Mouse (Mus musculus) small intestine, adult 2 months (tissue): Measurements from ENCODE around the gene Sox4. TPM values are rescaled to one million over a fixed set of nuclear protein-coding genes. Genes with fewer than 3 reads are reported as not detected.

Experiments
- H3K27ac ChIP-seq: fragments of 200-500 bp; 2 replicates; pipeline ENCODE4 v1.5.1; 2012; ENCODE audit warnings: low read depth, low read length, control low read depth, inconsistent platforms; ENCODE audit not compliant: insufficient read depth
- H3K27me3 ChIP-seq: fragments of 200-500 bp; 2 replicates; pipeline ENCODE4 v1.6.1; 2012; ENCODE audit warnings: mild to moderate bottlenecking, moderate library complexity, low read length, inconsistent platforms; ENCODE audit not compliant: control insufficient read depth, insufficient read depth
- H3K36me3 ChIP-seq: fragments of 200-500 bp; 2 replicates; pipeline ENCODE4 v1.6.1; 2012; ENCODE audit warnings: mild to moderate bottlenecking, low read length, control low read depth, inconsistent platforms; ENCODE audit not compliant: control insufficient read depth, insufficient read depth
- H3K4me1 ChIP-seq: fragments of 200-500 bp; 2 replicates; pipeline ENCODE4 v1.6.1; 2012; ENCODE audit warnings: low read length, inconsistent platforms, mixed read lengths; ENCODE audit not compliant: control insufficient read depth, insufficient read depth, insufficient read length
- H3K4me3 ChIP-seq: fragments of 200-500 bp; 2 replicates; pipeline ENCODE4 v1.5.1; 2012; ENCODE audit warnings: low read depth, mild to moderate bottlenecking, control low read depth, inconsistent platforms, low read length, moderate library complexity
- CTCF ChIP-seq: fragments of 200-500 bp; IDR thresholded peaks from 2 replicates; pipeline ENCODE4 v1.5.1; 2012; ENCODE audit warnings: low read depth, mild to moderate bottlenecking, control low read depth, inconsistent platforms, low read length, moderate library complexity, mixed read lengths; ENCODE audit not compliant: insufficient replicate concordance, insufficient read length; ENCODE audit errors: extremely low read depth
- POLR2A ChIP-seq: fragments of 200-500 bp; IDR thresholded peaks from 2 replicates; pipeline ENCODE4 v1.6.1; 2012; ENCODE audit warnings: low read depth, mild to moderate bottlenecking, control low read depth, inconsistent platforms, low read length, moderate library complexity
- WGBS: fragments of 180-500 bp; shearing (Covaris S2); methylation state at CpG from one replicate; pipeline ENCODE4 v1.1.7; 2018; 5-methylcytosine and 5-hydroxymethylcytosine counted together
- polyA plus RNA-seq: library from polyadenylated mRNA; depleted of rRNA; stranded (reverse); fragments of >200 nt; gene quantifications from 2 replicates; pipeline ENCODE4 v1.2.3, GENCODE M21; 2012

Gene Sox4
- polyA plus RNA-seq, 1 experiment, result 20.5 TPM

DNA sequence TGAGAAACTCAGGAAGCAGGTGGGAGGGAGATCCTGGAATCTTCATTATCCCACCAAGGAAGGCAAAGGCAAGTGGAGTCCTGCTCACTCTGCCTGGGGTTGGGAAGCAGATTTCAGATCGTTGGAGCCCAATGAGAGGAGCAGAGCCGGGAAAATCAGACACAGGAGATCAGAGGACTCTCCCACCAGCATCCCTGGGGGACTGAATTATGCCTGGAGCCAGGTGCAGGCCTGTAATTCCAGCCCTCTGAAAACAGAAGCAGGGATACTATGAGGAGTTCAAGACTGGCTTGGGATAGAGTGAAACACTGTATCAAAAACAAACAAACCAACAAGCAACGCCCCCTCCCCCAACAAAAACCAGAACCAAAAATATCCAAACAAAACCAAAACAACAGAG is 23.6 kb downstream of the Sox4 start:
- Histone ChIP-seq H3K36me3 (no peaks in the 10 kb centered on the region), H3K4me3 (no peak overlapping the region), H3K27me3 (no peaks in the 10 kb centered on the region), H3K27ac (no peak overlapping the region), H3K4me1 (no peaks in the 10 kb centered on the region)
- 59% methylated on average over 3 of the region's 3 CpGs for WGBS
- TF ChIP-seq CTCF (no peak), POLR2A (no peak)

DNA sequence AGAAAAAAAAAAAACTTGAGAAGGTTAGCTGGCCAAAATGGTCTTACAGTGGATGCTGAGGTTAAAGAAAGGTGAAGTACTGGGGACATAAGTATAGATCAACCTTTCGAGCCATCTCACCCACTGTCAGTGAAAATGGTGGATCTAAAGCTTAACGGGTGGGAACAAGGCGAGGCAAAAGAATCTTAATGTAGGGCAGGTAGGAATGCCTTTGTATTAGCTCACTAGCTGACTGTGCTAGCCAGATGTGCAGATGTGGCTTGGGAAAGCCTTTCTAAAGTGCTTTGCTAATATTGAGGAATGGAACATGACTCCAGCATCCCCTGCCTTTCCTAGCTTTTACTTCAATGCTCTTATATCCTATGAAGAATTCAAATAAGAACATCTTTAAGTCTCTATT is 30.4 kb downstream of the Sox4 start:
- H3K4me1 ChIP-seq, result no peaks in the 10 kb centered on the region
- no peak overlapping the region for H3K27ac ChIP-seq
- TF ChIP-seq CTCF (no peak), POLR2A (no peak)
- no peaks in the 10 kb centered on the region for H3K36me3 ChIP-seq
- H3K27me3 ChIP-seq, result no peaks in the 10 kb centered on the region; the same call in 1 of the 2 replicates
- no peak overlapping the region for H3K4me3 ChIP-seq
- WGBS, result 90% methylated on average over 3 of the region's 3 CpGs

DNA sequence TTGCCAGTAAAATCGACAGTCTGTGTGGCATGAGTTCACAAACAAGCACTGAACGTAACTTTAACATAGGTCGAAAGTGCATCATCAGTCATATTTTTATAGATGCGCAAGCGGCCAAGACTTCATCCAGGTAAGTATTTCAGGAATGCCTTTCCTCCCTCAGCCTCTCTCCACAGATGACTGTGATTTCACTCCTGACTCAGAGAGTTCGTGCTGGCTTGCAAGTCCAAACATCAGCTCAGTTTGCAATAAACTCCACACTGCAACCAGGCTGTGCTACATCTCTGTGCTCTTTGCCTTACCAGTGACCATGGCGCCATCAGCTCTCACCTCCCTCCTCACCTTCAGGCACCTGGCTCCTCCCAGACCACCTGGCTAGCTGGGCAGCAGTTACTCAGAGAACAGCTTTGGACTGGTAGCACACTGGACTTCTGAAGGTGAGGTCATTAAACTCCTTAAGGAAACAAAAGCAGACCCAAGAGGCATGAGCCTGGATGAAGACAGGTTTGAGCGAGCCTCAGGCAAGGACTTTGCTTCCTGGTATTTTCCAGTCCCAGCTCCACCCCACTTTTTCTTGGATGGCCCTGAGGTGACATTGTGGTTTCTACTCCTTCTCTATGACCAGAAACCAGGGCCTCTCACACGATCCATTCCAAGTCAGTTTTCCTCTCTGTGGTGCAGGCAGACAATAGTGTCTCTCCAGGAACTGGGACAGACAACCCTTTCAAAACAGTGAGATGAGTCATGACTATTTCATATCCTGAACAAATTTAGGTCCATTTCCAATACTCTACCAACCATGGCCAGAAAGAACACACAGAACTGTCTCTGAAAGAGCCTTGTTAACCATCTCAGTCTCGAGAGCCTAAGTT is 35.9 kb downstream of the Sox4 start:
- no peaks in the 10 kb centered on the region; the same call in 1 of the 2 replicates for H3K27me3 ChIP-seq
- no peak overlapping the region for H3K4me3 ChIP-seq
- no peaks in the 10 kb centered on the region for H3K4me1 ChIP-seq
- no peaks in the 10 kb centered on the region for H3K36me3 ChIP-seq
- H3K27ac ChIP-seq, result no peak overlapping the region
- TF ChIP-seq POLR2A (no peak), CTCF (no peak)
- WGBS, result 78% methylated on average over 10 of the region's 10 CpGs

DNA sequence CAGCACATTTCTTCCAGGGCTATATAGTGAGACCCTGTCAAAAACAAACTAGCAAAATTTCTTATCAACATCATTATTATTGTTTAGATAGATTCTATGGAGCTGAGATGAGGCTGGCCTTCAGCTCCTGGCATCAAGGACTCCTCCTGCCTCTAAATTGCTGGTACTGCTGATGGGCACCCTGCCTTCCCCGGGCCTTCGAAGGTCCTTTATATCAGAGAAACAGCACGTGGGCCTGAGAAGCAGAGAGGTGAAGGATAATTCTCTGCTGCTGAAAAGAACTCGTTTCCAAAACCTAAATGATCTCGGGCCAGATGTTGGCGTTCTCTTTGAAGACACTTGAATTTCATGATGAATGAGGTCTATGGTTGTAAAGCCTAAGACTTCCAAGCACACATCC is 39.9 kb downstream of the Sox4 start:
- no peaks in the 10 kb centered on the region for H3K4me1 ChIP-seq
- TF ChIP-seq POLR2A (no peak), CTCF (no peak)
- no peak overlapping the region for H3K27ac ChIP-seq
- no peak overlapping the region for H3K4me3 ChIP-seq
- H3K36me3 ChIP-seq, result no peaks in the 10 kb centered on the region
- H3K27me3 ChIP-seq, result no peaks in the 10 kb centered on the region
- 78% methylated on average over 6 of the region's 6 CpGs for WGBS

DNA sequence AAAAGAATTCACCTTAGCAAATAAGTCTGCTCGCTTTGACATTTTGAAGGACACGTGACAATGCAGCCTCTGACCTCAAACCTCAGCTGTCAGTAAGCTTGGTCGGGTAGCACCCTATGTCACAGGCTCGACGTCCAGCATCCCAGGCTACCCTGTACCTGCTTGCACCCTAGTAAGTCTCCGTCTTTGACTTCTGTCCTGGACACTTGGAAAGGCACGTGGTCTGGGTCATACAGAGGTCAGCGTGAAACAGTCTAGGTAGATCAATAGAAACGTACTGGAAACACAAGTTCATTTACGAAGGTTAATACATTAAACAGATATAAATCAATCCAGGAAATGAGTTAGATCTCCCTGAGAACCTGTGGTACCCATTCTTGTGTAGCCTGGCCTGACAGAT is 46.5 kb downstream of the Sox4 start:
- Histone ChIP-seq H3K27ac (no peak overlapping the region), H3K36me3 (no peaks in the 10 kb centered on the region), H3K4me1 (no peaks in the 10 kb centered on the region), H3K4me3 (no peak overlapping the region), H3K27me3 (no peaks in the 10 kb centered on the region)
- TF ChIP-seq CTCF, result no peak
- 72% methylated on average over 10 of the region's 10 CpGs for WGBS
